Mouse (Mus musculus): Measurements from ENCODE around the gene Sphkap.

DNA sequence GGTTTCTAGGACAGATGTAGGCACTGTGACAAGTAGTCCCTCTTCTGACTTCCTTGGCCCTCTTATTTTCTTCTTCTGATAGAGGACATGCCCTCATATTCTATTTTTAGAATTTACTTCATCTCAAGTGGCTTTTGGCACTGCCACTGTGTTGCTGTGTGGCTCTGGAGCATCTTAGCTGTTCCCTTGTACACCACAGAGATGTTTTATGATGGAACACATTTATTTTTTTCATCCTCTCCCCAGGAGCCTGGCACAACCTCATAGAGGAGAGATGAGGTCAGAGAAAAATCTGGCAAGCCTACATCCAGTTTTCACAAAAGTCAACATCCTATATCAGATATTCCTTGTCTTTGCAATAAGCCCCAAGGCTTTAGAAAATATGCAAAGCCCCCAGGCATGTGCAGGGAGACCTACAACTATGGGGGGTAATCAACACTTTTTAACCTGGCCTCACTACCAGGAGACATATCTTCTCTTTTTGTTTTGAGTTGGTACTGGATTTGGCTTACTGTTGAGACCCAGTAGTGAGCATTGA is 183.5 kb downstream of the Sphkap start:
- TF ChIP-seq CTCF (conservative IDR thresholded peaks at IDR 0.05; ENCODE audit: low read length) (no peak), POU5F1 (IDR thresholded peaks at IDR 0.05; ENCODE audit: borderline replicate concordance, low read length) (no peak), NANOG (IDR thresholded peaks at IDR 0.05; ENCODE audit: borderline replicate concordance, low read length) (no peak)
